In the genomic region with DNA sequence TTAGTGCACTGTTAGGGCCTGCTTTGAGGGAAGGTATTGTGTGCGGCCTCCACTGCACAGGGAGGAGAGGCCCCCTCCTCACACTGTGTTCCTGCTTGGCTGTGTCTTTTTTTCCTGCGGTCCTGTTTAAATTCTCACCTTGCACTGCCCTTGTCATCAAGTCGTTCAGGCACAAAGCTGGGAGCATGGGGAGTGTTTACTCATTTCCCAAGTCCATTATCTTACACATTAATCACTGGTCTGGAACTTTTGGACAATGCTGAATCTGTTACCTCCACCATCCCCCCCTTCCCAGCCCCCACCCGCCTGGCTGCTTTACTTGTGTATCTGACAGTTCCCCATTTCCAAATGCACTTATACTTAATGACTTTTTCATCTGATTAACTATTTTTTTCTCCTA, we compare ENCODE assay signal across 11 mouse cellular contexts.
DNase-seq lines count a peak whose midpoint lies in the region; ATAC-seq and TF ChIP-seq lines count a peak whose summit lies in the region.
"Had no signal": no experiment of that assay in that cellular context is flagged by ENCODE, and none has a peak within 500 bp of the region (broad histone marks: within the 10 kb centered on the region; RNA-seq: fewer than 3 reads in every experiment).

No protein-coding gene starts in this region.

- TF ChIP-seq CTCF in intestine, postnatal 0 days (IDR thresholded peaks at IDR 0.05; ENCODE audit: low read depth): no peak
- TF ChIP-seq CTCF in kidney, adult 2 months (conservative IDR thresholded peaks at IDR 0.05; ENCODE audit: insufficient read depth, insufficient read length, low read depth, low read length): no peak

- 37% methylated on average over 4 of the region's 4 CpGs for WGBS in intestine, embryonic 15.5 days
- WGBS in intestine, postnatal 0 days: 49% methylated on average over 4 of the region's 4 CpGs
- 4% methylated on average over 4 of the region's 4 CpGs for WGBS in forebrain, embryonic 12.5 days
- WGBS in kidney, adult 2 months: 25% methylated on average over 4 of the region's 4 CpGs
- WGBS in neural tube, embryonic 12.5 days: 9% methylated on average over 4 of the region's 4 CpGs

- H3K9me3 ChIP-seq in intestine, embryonic 15.5 days: no peaks in the 10 kb centered on the region
- no peaks in the 10 kb centered on the region for H3K9me3 ChIP-seq in intestine, postnatal 0 days (ENCODE audit: control insufficient read depth)
- H3K9me3 ChIP-seq in forebrain, embryonic 12.5 days: no peaks in the 10 kb centered on the region
- H3K9me3 ChIP-seq in neural tube, embryonic 12.5 days: no peaks in the 10 kb centered on the region

- H3K4me1 ChIP-seq in intestine, embryonic 15.5 days (replicated peaks): 0 out of 2 replicates have a peak, but pooled peaks cover 2% of the 10 kb centered on the region
- no peaks in the 10 kb centered on the region for H3K4me1 ChIP-seq in intestine, postnatal 0 days (replicated peaks; ENCODE audit: control insufficient read depth, insufficient read depth, low read length)
- peaks cover 36% of the 10 kb centered on the region for H3K4me1 ChIP-seq in forebrain, embryonic 12.5 days
- peaks cover 10% of the 10 kb centered on the region for H3K4me1 ChIP-seq in kidney, adult 2 months (ENCODE audit: control insufficient read depth, insufficient read depth, low read length)
- H3K4me1 ChIP-seq in neural tube, embryonic 12.5 days: peaks cover 25% of the 10 kb centered on the region

- 0 out of 2 replicates have a peak, but pooled peaks have one; percentile 23 for ATAC-seq in intestine, embryonic 15.5 days
- ATAC-seq in intestine, postnatal 0 days: no peak
- ATAC-seq in forebrain, embryonic 12.5 days (ENCODE audit: low FRiP score): peak; percentile 55; the same call in 1 of the 2 replicates
- ATAC-seq in neural tube, embryonic 12.5 days (ENCODE audit: low FRiP score, low read depth): peak; percentile 51; the same call in 1 of the 2 replicates
- ATAC-seq: activated CD4-positive, CD25-positive, alpha-beta regulatory T cell, adult 4 months had no signal

- H3K4me3 ChIP-seq in intestine, embryonic 15.5 days (replicated peaks): no peak overlapping the region
- H3K4me3 ChIP-seq in intestine, postnatal 0 days (ENCODE audit: low read depth, low read length): no peak overlapping the region
- no peak overlapping the region for H3K4me3 ChIP-seq in forebrain, embryonic 12.5 days (replicated peaks)
- no peak overlapping the region for H3K4me3 ChIP-seq in kidney, adult 2 months (ENCODE audit: insufficient read depth, low read depth, low read length)
- no peak overlapping the region for H3K4me3 ChIP-seq in neural tube, embryonic 12.5 days

- no peak overlapping the region for H3K4me2 ChIP-seq in intestine, embryonic 15.5 days (replicated peaks)
- no peak overlapping the region for H3K4me2 ChIP-seq in intestine, postnatal 0 days (replicated peaks; ENCODE audit: low read depth)
- H3K4me2 ChIP-seq in forebrain, embryonic 12.5 days: peak overlapping the region; percentile 6; the same call in 1 of the 2 replicates
- no peak overlapping the region for H3K4me2 ChIP-seq in neural tube, embryonic 12.5 days (replicated peaks)
- H3K4me2 ChIP-seq: liver, embryonic 11.5 days had no signal

- no peak overlapping the region for H3K27ac ChIP-seq in intestine, embryonic 15.5 days
- H3K27ac ChIP-seq in intestine, postnatal 0 days (ENCODE audit: low read depth, low read length): no peak overlapping the region
- H3K27ac ChIP-seq in forebrain, embryonic 12.5 days: peak overlapping the region; percentile 68
- H3K27ac ChIP-seq in kidney, adult 2 months (ENCODE audit: insufficient read depth, low read depth, low read length): peak overlapping the region; percentile 58
- no peak overlapping the region for H3K27ac ChIP-seq in neural tube, embryonic 12.5 days

- no peak overlapping the region for H3K9ac ChIP-seq in intestine, embryonic 15.5 days
- no peak overlapping the region for H3K9ac ChIP-seq in intestine, postnatal 0 days (ENCODE audit: low read depth, low read length)
- no peak overlapping the region for H3K9ac ChIP-seq in forebrain, embryonic 12.5 days
- no peak overlapping the region for H3K9ac ChIP-seq in neural tube, embryonic 12.5 days

- H3K36me3 ChIP-seq in intestine, embryonic 15.5 days: no peaks in the 10 kb centered on the region
- no peaks in the 10 kb centered on the region for H3K36me3 ChIP-seq in intestine, postnatal 0 days (ENCODE audit: control insufficient read depth, insufficient read depth)
- no peaks in the 10 kb centered on the region for H3K36me3 ChIP-seq in forebrain, embryonic 12.5 days (replicated peaks)
- no peaks in the 10 kb centered on the region for H3K36me3 ChIP-seq in kidney, adult 2 months (ENCODE audit: control insufficient read depth, insufficient read depth, low read length)
- H3K36me3 ChIP-seq in neural tube, embryonic 12.5 days: no peaks in the 10 kb centered on the region

- TF ChIP-seq POLR2A in kidney, adult 2 months (IDR thresholded peaks at IDR 0.05; ENCODE audit: low read depth, low read length): no peak

- no peaks in the 10 kb centered on the region for H3K27me3 ChIP-seq in intestine, embryonic 15.5 days (replicated peaks)
- H3K27me3 ChIP-seq in intestine, postnatal 0 days (replicated peaks; ENCODE audit: control insufficient read depth, insufficient read depth, low read length): no peaks in the 10 kb centered on the region
- peaks cover 6% of the 10 kb centered on the region; the same call in 1 of the 2 replicates for H3K27me3 ChIP-seq in forebrain, embryonic 12.5 days
- no peaks in the 10 kb centered on the region for H3K27me3 ChIP-seq in kidney, adult 2 months (replicated peaks; ENCODE audit: control insufficient read depth, insufficient read depth, low read length)
- no peaks in the 10 kb centered on the region for H3K27me3 ChIP-seq in neural tube, embryonic 12.5 days (replicated peaks)

- DNase-seq in kidney, adult 2 months: peak; percentile 37
- DNase-seq in adrenal gland, postnatal 25 days: no peak
- DNase-seq in left cerebral cortex, adult 18-20 months (ENCODE audit: low spot score in 2 of 2): no peak
- DNase-seq: layer of hippocampus, adult 9-11 months; right cerebral cortex, postnatal 14 days had no signal

Comparison
In these comparisons a context has a peak if more than half of its experiments do, and no peak if none do; other contexts are left out.
1. H3K27ac ChIP-seq: peak in forebrain, embryonic 12.5 days (single experiment) and kidney, adult 2 months (single experiment); none in intestine, embryonic 15.5 days (single experiment), intestine, postnatal 0 days (single experiment) and neural tube, embryonic 12.5 days (single experiment).